Mouse (Mus musculus): Measurements from ENCODE around the gene Ptprt. TPM values are rescaled to one million over a fixed set of nuclear protein-coding genes. Genes with fewer than 3 reads are reported as not detected.

Ptprt gene
- polyA plus RNA-seq, 1 experiment from 2014 or later, result 0.79 TPM

DNA sequence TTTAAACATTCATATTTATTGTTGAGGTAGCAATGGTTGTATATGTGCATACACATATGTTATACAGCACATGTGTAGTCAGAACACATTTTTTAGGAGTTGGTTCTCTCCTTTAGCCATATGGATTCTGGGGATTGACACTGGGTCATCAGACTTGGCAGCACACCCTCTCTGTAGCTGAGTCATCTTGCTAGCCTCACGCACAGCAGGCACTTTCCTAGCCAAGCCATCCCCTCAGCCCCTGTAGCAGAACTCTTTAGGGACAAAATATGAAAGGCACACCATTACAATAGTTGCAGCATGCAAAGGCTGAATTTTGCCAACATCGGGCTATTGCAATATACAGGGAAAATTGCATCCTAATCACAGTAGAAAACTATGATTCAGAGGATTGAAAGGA lies 827.1 kb downstream of the Ptprt start:
- H3K4me2 ChIP-seq (ENCODE audit: low read depth, low read length), result no peak overlapping the region
- no peak for TF ChIP-seq EP300 (IDR thresholded peaks at IDR 0.05; ENCODE audit: low read depth)
- TF ChIP-seq CTCF (IDR thresholded peaks at IDR 0.05; ENCODE audit: low read depth), result no peak
- WGBS (ENCODE audit: insufficient replicate concordance), result 74% methylated on average over 2 of the region's 2 CpGs
- no peak overlapping the region for H3K27ac ChIP-seq (ENCODE audit: low read depth)
- no peaks in the 10 kb centered on the region for H3K27me3 ChIP-seq (ENCODE audit: insufficient read depth, low read length)
- ATAC-seq (no peak), DNase-seq (no peak)
- H3K36me3 ChIP-seq (replicated peaks; ENCODE audit: insufficient read depth, low read length), result no peaks in the 10 kb centered on the region
- H3K4me3 ChIP-seq (ENCODE audit: low read depth, low read length), result no peak overlapping the region
- H3K9ac ChIP-seq (replicated peaks), result no peak overlapping the region
- no peaks in the 10 kb centered on the region for H3K9me3 ChIP-seq (ENCODE audit: low read length)
- no peaks in the 10 kb centered on the region for H3K4me1 ChIP-seq (ENCODE audit: insufficient read depth)

- Histone ChIP-seq H3K4me2 (ENCODE audit: low read depth, low read length) (no peak overlapping the region), H3K9ac (replicated peaks) (no peak overlapping the region), H3K9me3 (ENCODE audit: low read length) (no peaks in the 10 kb centered on the region), H3K36me3 (replicated peaks; ENCODE audit: insufficient read depth, low read length) (no peaks in the 10 kb centered on the region), H3K27me3 (ENCODE audit: insufficient read depth, low read length) (no peaks in the 10 kb centered on the region), H3K4me3 (ENCODE audit: low read depth, low read length) (no peak overlapping the region), H3K27ac (ENCODE audit: low read depth) (no peak overlapping the region), H3K4me1 (ENCODE audit: insufficient read depth) (no peaks in the 10 kb centered on the region)
- DNase-seq, result no peak
- WGBS (ENCODE audit: insufficient replicate concordance), result 64% methylated on average over 1 of the region's 1 CpGs
- no peak for ATAC-seq
- TF ChIP-seq CTCF (IDR thresholded peaks at IDR 0.05; ENCODE audit: low read depth) (no peak), EP300 (IDR thresholded peaks at IDR 0.05; ENCODE audit: low read depth) (no peak)
Observed at GRCm38 (mm10) chr2:161813326-161813725, 847.6 kb downstream of the Ptprt start.

- H3K27me3 ChIP-seq (ENCODE audit: insufficient read depth, low read length), result no peaks in the 10 kb centered on the region
- TF ChIP-seq EP300 (IDR thresholded peaks at IDR 0.05; ENCODE audit: low read depth), result no peak
- no peak for TF ChIP-seq CTCF (IDR thresholded peaks at IDR 0.05; ENCODE audit: low read depth)
- no peak overlapping the region for H3K4me2 ChIP-seq (ENCODE audit: low read depth, low read length)
- H3K36me3 ChIP-seq (replicated peaks; ENCODE audit: insufficient read depth, low read length), result no peaks in the 10 kb centered on the region
- DNase-seq (no peak), ATAC-seq (no peak)
- H3K9ac ChIP-seq (replicated peaks), result no peak overlapping the region
- no peaks in the 10 kb centered on the region for H3K4me1 ChIP-seq (ENCODE audit: insufficient read depth)
- WGBS (ENCODE audit: insufficient replicate concordance), result 66% methylated on average over 9 of the region's 9 CpGs
- no peak overlapping the region for H3K27ac ChIP-seq (ENCODE audit: low read depth)
- H3K9me3 ChIP-seq (ENCODE audit: low read length), result no peaks in the 10 kb centered on the region
- no peak overlapping the region for H3K4me3 ChIP-seq (ENCODE audit: low read depth, low read length)
Observed at GRCm38 (mm10) chr2:161808086-161808801, 852.7 kb downstream of the Ptprt start.

DNA sequence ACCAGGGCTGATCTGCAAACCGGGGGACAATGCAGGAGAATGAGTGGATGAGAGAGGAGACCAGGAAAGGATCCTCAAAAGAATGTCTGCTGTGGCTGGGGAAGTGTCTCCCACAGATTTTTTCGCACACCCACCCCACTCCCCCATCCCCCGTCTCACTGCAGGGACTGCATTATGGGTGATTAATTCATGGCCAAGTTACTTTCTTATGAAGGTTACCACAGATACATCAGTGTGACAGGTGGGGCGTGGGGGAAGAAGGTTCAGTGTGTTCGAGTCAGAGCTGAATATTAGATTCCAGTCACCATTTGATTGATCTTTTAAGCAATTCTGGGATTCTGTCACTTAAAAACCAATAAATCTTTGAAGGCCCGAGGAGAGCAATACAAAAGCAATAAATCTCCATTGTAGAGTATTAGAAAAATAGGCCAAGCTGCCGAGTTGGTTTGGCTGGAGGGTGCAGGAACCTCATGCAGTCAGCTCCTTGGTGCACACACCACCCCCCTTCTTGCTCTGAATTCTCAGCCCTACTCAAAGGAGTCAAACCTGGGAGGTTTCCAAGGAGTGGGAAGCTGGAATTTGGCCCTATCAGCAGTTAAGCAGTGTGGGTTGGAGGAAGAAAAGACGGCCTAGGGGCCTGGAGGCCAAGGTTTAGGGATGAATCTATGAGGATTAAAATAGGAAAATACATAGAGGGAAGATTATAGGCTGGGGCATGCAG lies 854.5 kb downstream of the Ptprt start:
- WGBS (ENCODE audit: insufficient replicate concordance), result 67% methylated on average over 8 of the region's 8 CpGs
- TF ChIP-seq CTCF (IDR thresholded peaks at IDR 0.05; ENCODE audit: low read depth) (no peak), EP300 (IDR thresholded peaks at IDR 0.05; ENCODE audit: low read depth) (no peak)
- Histone ChIP-seq H3K27ac (ENCODE audit: low read depth) (no peak overlapping the region), H3K4me3 (ENCODE audit: low read depth, low read length) (no peak overlapping the region), H3K4me1 (ENCODE audit: insufficient read depth) (no peaks in the 10 kb centered on the region), H3K9ac (replicated peaks) (no peak overlapping the region), H3K9me3 (ENCODE audit: low read length) (no peaks in the 10 kb centered on the region), H3K27me3 (ENCODE audit: insufficient read depth, low read length) (no peaks in the 10 kb centered on the region), H3K36me3 (replicated peaks; ENCODE audit: insufficient read depth, low read length) (no peaks in the 10 kb centered on the region), H3K4me2 (ENCODE audit: low read depth, low read length) (no peak overlapping the region)
- ATAC-seq, result no peak
- no peak for DNase-seq

GRCm38 (mm10) chr2:161799946-161800345 lies 861.0 kb downstream of the Ptprt start:
- H3K9me3 ChIP-seq (ENCODE audit: low read length), result no peaks in the 10 kb centered on the region
- H3K4me2 ChIP-seq (ENCODE audit: low read depth, low read length), result no peak overlapping the region
- H3K9ac ChIP-seq (replicated peaks), result no peak overlapping the region
- DNase-seq, result no peak
- H3K27ac ChIP-seq (ENCODE audit: low read depth), result no peak overlapping the region
- TF ChIP-seq EP300 (IDR thresholded peaks at IDR 0.05; ENCODE audit: low read depth) (no peak), CTCF (IDR thresholded peaks at IDR 0.05; ENCODE audit: low read depth) (no peak)
- no peak overlapping the region for H3K4me3 ChIP-seq (ENCODE audit: low read depth, low read length)
- WGBS (ENCODE audit: insufficient replicate concordance), result 85% methylated on average over 6 of the region's 6 CpGs
- ATAC-seq, result no peak
- H3K27me3 ChIP-seq (ENCODE audit: insufficient read depth, low read length), result no peaks in the 10 kb centered on the region
- no peaks in the 10 kb centered on the region for H3K4me1 ChIP-seq (ENCODE audit: insufficient read depth)
- no peaks in the 10 kb centered on the region for H3K36me3 ChIP-seq (replicated peaks; ENCODE audit: insufficient read depth, low read length)

- Histone ChIP-seq H3K9ac (replicated peaks) (no peak overlapping the region), H3K9me3 (ENCODE audit: low read length) (no peaks in the 10 kb centered on the region), H3K27ac (ENCODE audit: low read depth) (no peak overlapping the region), H3K4me2 (ENCODE audit: low read depth, low read length) (no peak overlapping the region), H3K36me3 (replicated peaks; ENCODE audit: insufficient read depth, low read length) (no peaks in the 10 kb centered on the region), H3K27me3 (ENCODE audit: insufficient read depth, low read length) (no peaks in the 10 kb centered on the region), H3K4me1 (ENCODE audit: insufficient read depth) (no peaks in the 10 kb centered on the region), H3K4me3 (ENCODE audit: low read depth, low read length) (no peak overlapping the region)
- 63% methylated on average over 2 of the region's 2 CpGs for WGBS (ENCODE audit: insufficient replicate concordance)
- TF ChIP-seq CTCF (IDR thresholded peaks at IDR 0.05; ENCODE audit: low read depth) (no peak), EP300 (IDR thresholded peaks at IDR 0.05; ENCODE audit: low read depth) (no peak)
- ATAC-seq, result no peak
- no peak for DNase-seq
Observed at GRCm38 (mm10) chr2:161767528-161767927, 893.4 kb downstream of the Ptprt start.
